Mouse (Mus musculus): Measurements from ENCODE around the gene Dab1. TPM values are rescaled to one million over a fixed set of nuclear protein-coding genes. Genes with fewer than 3 reads are reported as not detected.

The Dab1 gene
- total RNA-seq, 2 experiments from 2014 or later, result not detected

- no peak for ATAC-seq (replicated peaks; ENCODE audit: poor library complexity)
Measured at GRCm38 (mm10) chr4:104438730-104439129, 819.6 kb downstream of the Dab1 start.

- no peak for ATAC-seq (replicated peaks; ENCODE audit: poor library complexity)
Measured at GRCm38 (mm10) chr4:104439641-104440040, 820.5 kb downstream of the Dab1 start.

GRCm38 (mm10) chr4:104442925-104443747, 824.0 kb downstream of the Dab1 start:
- ATAC-seq (replicated peaks; ENCODE audit: poor library complexity), result no peak

GRCm38 (mm10) chr4:104443775-104444174, 824.6 kb downstream of the Dab1 start:
- ATAC-seq (replicated peaks; ENCODE audit: poor library complexity), result no peak

GRCm38 (mm10) chr4:104444985-104445384, 825.8 kb downstream of the Dab1 start:
- ATAC-seq (replicated peaks; ENCODE audit: poor library complexity), result no peak

GRCm38 (mm10) chr4:104448199-104448598, 829.0 kb downstream of the Dab1 start:
- ATAC-seq (replicated peaks; ENCODE audit: poor library complexity), result no peak

GRCm38 (mm10) chr4:104450645-104451044, 831.5 kb downstream of the Dab1 start:
- no peak for ATAC-seq (replicated peaks; ENCODE audit: poor library complexity)

- ATAC-seq (replicated peaks; ENCODE audit: poor library complexity), result no peak
Measured at GRCm38 (mm10) chr4:104452587-104452986, 833.4 kb downstream of the Dab1 start.

- ATAC-seq (replicated peaks; ENCODE audit: poor library complexity), result no peak
Measured at GRCm38 (mm10) chr4:104455151-104455550, 836.0 kb downstream of the Dab1 start.

GRCm38 (mm10) chr4:104455760-104456159, 836.6 kb downstream of the Dab1 start:
- no peak for ATAC-seq (replicated peaks; ENCODE audit: poor library complexity)

GRCm38 (mm10) chr4:104456173-104456873, 837.2 kb downstream of the Dab1 start:
- ATAC-seq (replicated peaks; ENCODE audit: poor library complexity), result no peak

GRCm38 (mm10) chr4:104458726-104459125, 839.6 kb downstream of the Dab1 start:
- no peak for ATAC-seq (replicated peaks; ENCODE audit: poor library complexity)

- ATAC-seq (replicated peaks; ENCODE audit: poor library complexity), result no peak
Measured at GRCm38 (mm10) chr4:104461106-104462011, 842.2 kb downstream of the Dab1 start.

GRCm38 (mm10) chr4:104462932-104463780, 844.0 kb downstream of the Dab1 start:
- no peak for ATAC-seq (replicated peaks; ENCODE audit: poor library complexity)

GRCm38 (mm10) chr4:104463781-104464170, 844.6 kb downstream of the Dab1 start:
- ATAC-seq (replicated peaks; ENCODE audit: poor library complexity), result no peak

GRCm38 (mm10) chr4:104465594-104465993, 846.4 kb downstream of the Dab1 start:
- no peak for ATAC-seq (replicated peaks; ENCODE audit: poor library complexity)

- ATAC-seq (replicated peaks; ENCODE audit: poor library complexity), result no peak
Measured at GRCm38 (mm10) chr4:104468666-104469065, 849.5 kb downstream of the Dab1 start.

GRCm38 (mm10) chr4:104472915-104473314, 853.8 kb downstream of the Dab1 start:
- ATAC-seq (replicated peaks; ENCODE audit: poor library complexity), result no peak

- ATAC-seq (replicated peaks; ENCODE audit: poor library complexity), result no peak
Measured at GRCm38 (mm10) chr4:104476841-104477240, 857.7 kb downstream of the Dab1 start.

- no peak for ATAC-seq (replicated peaks; ENCODE audit: poor library complexity)
Measured at GRCm38 (mm10) chr4:104483948-104484347, 864.8 kb downstream of the Dab1 start.
